Mouse (Mus musculus): ENCODE data around the gene Map1lc3b. TPM values are rescaled to one million over a fixed set of nuclear protein-coding genes. Genes with fewer than 3 reads are reported as not detected.

The Map1lc3b gene
- polyA plus RNA-seq, 1 experiment: 82.2 TPM

DNA sequence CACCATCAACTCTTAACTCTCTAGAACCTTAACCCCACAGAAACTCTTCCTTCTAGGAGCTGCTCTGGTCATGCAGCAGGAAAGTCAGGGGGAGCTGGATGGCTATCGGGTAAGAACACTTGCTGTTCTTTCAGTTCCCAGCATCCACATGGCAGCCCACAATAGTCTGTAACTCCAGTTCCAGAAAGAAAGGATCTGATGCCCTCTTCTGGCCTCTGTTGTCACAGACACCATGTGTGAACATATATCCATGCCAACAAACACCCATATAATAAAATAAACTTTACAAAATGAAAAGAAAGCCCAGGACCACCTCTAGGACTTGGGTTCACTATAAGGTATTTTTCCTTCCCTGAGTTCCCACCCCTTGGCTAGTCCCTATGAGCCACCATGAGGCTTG is 31.7 kb downstream of the Map1lc3b start:
- Histone ChIP-seq H3K4me3 (ENCODE audit: low read depth, low read length) (no peak overlapping the region), H3K4me1 (ENCODE audit: control insufficient read depth, insufficient read depth, insufficient read length, low read length) (peaks cover 25% of the 10 kb centered on the region), H3K36me3 (ENCODE audit: control insufficient read depth, insufficient read depth, low read length) (peaks cover 8% of the 10 kb centered on the region; the same call in 1 of the 2 replicates), H3K27me3 (ENCODE audit: control insufficient read depth, insufficient read depth, low read length) (no peaks in the 10 kb centered on the region), H3K27ac (ENCODE audit: insufficient read depth, low read depth, low read length) (no peak overlapping the region)
- no peak for TF ChIP-seq CTCF (IDR thresholded peaks at IDR 0.05; ENCODE audit: extremely low read depth, insufficient read length, insufficient replicate concordance, low read depth, low read length)
- TF ChIP-seq POLR2A (IDR thresholded peaks at IDR 0.05; ENCODE audit: low read depth, low read length): no peak
- WGBS: 74% methylated on average over 1 of the region's 1 CpGs

DNA sequence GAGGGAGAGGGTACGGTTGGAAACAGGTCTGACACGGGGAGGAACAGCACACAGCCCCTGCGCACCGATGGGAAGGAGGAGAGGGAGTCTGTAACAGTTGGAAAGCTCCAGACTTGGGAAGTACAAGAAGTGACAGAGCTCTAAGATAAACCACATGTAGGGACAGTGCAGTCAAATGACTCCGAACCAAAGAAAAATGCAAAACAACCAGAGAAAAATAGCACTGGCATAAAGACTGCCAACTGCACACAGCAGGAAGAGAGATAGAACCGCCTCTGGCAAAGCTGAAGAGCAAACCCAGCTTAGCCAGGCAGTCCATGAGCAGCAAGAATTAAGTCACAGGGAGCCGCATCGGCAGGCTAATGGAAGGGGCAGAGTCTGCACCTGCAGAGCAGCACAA is 32.9 kb downstream of the Map1lc3b start:
- Histone ChIP-seq H3K36me3 (ENCODE audit: control insufficient read depth, insufficient read depth, low read length) (peaks cover 10% of the 10 kb centered on the region), H3K4me1 (ENCODE audit: control insufficient read depth, insufficient read depth, insufficient read length, low read length) (peaks cover 25% of the 10 kb centered on the region), H3K4me3 (ENCODE audit: low read depth, low read length) (no peak overlapping the region), H3K27me3 (ENCODE audit: control insufficient read depth, insufficient read depth, low read length) (no peaks in the 10 kb centered on the region), H3K27ac (ENCODE audit: insufficient read depth, low read depth, low read length) (no peak overlapping the region)
- WGBS: 88% methylated on average over 8 of the region's 8 CpGs
- TF ChIP-seq CTCF (IDR thresholded peaks at IDR 0.05; ENCODE audit: extremely low read depth, insufficient read length, insufficient replicate concordance, low read depth, low read length): no peak
- TF ChIP-seq POLR2A (IDR thresholded peaks at IDR 0.05; ENCODE audit: low read depth, low read length): no peak

DNA sequence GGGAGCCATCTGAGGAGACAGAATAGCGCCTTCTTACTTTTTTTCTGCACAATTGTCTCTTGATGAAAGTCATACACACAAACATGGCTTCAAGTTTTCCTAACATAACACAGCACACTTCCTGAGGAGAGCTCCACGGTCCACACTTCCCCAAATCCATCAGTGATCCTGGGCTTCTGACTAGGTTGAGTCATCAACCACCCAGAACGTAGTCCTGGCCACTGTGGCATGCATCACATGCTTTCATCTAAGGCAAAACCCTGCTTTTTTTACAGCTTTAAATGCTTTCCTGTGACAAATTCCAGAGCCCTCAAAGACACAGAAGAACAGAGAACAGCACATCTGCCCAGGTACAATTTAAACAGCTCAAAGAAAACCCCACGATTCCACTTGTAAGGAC is 38.5 kb downstream of the Map1lc3b start:
- Histone ChIP-seq H3K36me3 (ENCODE audit: control insufficient read depth, insufficient read depth, low read length) (peaks cover 12% of the 10 kb centered on the region), H3K4me3 (ENCODE audit: low read depth, low read length) (no peak overlapping the region), H3K27ac (ENCODE audit: insufficient read depth, low read depth, low read length) (no peak overlapping the region), H3K27me3 (ENCODE audit: control insufficient read depth, insufficient read depth, low read length) (no peaks in the 10 kb centered on the region), H3K4me1 (ENCODE audit: control insufficient read depth, insufficient read depth, insufficient read length, low read length) (peaks cover 9% of the 10 kb centered on the region; the same call in 1 of the 2 replicates)
- 86% methylated on average over 4 of the region's 4 CpGs for WGBS
- TF ChIP-seq CTCF (IDR thresholded peaks at IDR 0.05; ENCODE audit: extremely low read depth, insufficient read length, insufficient replicate concordance, low read depth, low read length): no peak
- TF ChIP-seq POLR2A (IDR thresholded peaks at IDR 0.05; ENCODE audit: low read depth, low read length): no peak

DNA sequence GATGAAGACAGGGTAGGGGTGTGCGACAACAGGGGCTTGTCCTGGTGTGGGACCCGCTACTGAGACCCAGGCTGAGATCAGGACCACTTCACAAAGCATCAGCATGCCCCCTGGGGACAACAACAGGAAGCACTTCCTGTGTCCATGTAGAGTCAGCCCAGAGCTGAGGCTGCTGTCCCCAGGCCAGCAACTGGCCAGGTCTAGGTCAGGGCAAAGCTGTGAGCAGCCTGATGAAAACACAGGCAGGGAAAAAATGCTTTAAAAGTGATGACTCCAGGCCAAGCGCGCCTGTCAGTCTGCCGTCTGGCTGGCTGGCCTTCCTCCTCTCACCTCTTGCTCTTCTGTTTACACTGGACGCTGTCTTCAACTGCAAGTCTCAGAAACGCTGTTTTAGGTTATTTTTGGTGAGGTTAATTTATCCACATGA is 41.5 kb downstream of the Map1lc3b start:
- TF ChIP-seq POLR2A (IDR thresholded peaks at IDR 0.05; ENCODE audit: low read depth, low read length) (no peak), CTCF (IDR thresholded peaks at IDR 0.05; ENCODE audit: extremely low read depth, insufficient read length, insufficient replicate concordance, low read depth, low read length) (no peak)
- WGBS: 72% methylated on average over 7 of the region's 7 CpGs
- Histone ChIP-seq H3K4me3 (ENCODE audit: low read depth, low read length) (no peak overlapping the region), H3K27ac (ENCODE audit: insufficient read depth, low read depth, low read length) (peak overlapping the region; percentile 19; the same call in 1 of the 2 replicates), H3K27me3 (ENCODE audit: control insufficient read depth, insufficient read depth, low read length) (no peaks in the 10 kb centered on the region), H3K4me1 (ENCODE audit: control insufficient read depth, insufficient read depth, insufficient read length, low read length) (peaks cover 14% of the 10 kb centered on the region), H3K36me3 (ENCODE audit: control insufficient read depth, insufficient read depth, low read length) (peaks cover 12% of the 10 kb centered on the region)

DNA sequence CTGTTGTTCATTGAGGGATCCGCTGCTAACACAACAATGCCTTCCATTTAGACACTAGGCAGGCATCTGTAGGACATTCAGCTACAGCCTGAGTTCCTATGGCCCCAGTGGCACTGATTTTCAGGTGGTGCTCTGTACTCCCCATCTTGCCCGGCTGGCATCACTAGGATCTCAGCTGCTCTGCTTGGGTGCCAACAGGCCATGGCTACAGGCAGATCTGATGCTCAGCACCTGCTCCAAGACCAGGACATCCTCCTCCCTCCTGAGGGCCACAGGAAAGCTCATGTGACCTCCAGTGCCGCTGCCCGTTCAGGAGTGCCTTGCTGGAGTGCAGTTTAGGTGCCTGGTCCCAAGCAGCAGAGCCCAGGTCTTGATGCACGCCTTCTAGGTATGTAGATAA is 42.2 kb downstream of the Map1lc3b start:
- TF ChIP-seq POLR2A (IDR thresholded peaks at IDR 0.05; ENCODE audit: low read depth, low read length): no peak
- TF ChIP-seq CTCF (IDR thresholded peaks at IDR 0.05; ENCODE audit: extremely low read depth, insufficient read length, insufficient replicate concordance, low read depth, low read length): no peak
- Histone ChIP-seq H3K27me3 (ENCODE audit: control insufficient read depth, insufficient read depth, low read length) (no peaks in the 10 kb centered on the region), H3K27ac (ENCODE audit: insufficient read depth, low read depth, low read length) (peak overlapping the region; percentile 19), H3K36me3 (ENCODE audit: control insufficient read depth, insufficient read depth, low read length) (peaks cover 10% of the 10 kb centered on the region), H3K4me1 (ENCODE audit: control insufficient read depth, insufficient read depth, insufficient read length, low read length) (peaks cover 14% of the 10 kb centered on the region), H3K4me3 (ENCODE audit: low read depth, low read length) (no peak overlapping the region)
- WGBS: 70% methylated on average over 5 of the region's 5 CpGs

DNA sequence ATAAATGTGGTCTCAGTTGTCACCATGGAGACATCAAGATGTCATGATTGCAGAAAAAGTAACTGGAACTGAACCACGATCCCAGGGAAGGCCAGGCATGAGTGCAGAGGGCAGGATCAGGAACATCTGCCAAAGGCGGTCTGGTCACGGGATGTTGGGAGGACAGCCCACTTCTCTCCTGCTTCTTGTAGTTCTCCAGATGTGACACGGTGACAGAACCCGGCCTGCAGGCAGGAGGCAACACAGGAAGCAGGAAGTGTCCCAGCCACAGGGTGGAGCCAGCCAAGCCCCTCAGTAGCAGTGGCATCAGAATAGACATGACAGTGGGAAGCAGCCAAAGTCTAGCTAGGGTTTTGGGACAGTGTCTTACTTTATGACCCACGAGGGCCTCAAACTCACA is 45.4 kb downstream of the Map1lc3b start:
- TF ChIP-seq CTCF (IDR thresholded peaks at IDR 0.05; ENCODE audit: extremely low read depth, insufficient read length, insufficient replicate concordance, low read depth, low read length) (no peak), POLR2A (IDR thresholded peaks at IDR 0.05; ENCODE audit: low read depth, low read length) (no peak)
- Histone ChIP-seq H3K27me3 (ENCODE audit: control insufficient read depth, insufficient read depth, low read length) (no peaks in the 10 kb centered on the region), H3K36me3 (ENCODE audit: control insufficient read depth, insufficient read depth, low read length) (no peaks in the 10 kb centered on the region), H3K27ac (ENCODE audit: insufficient read depth, low read depth, low read length) (no peak overlapping the region), H3K4me3 (ENCODE audit: low read depth, low read length) (no peak overlapping the region), H3K4me1 (ENCODE audit: control insufficient read depth, insufficient read depth, insufficient read length, low read length) (peaks cover 14% of the 10 kb centered on the region)
- 50% methylated on average over 6 of the region's 6 CpGs for WGBS

DNA sequence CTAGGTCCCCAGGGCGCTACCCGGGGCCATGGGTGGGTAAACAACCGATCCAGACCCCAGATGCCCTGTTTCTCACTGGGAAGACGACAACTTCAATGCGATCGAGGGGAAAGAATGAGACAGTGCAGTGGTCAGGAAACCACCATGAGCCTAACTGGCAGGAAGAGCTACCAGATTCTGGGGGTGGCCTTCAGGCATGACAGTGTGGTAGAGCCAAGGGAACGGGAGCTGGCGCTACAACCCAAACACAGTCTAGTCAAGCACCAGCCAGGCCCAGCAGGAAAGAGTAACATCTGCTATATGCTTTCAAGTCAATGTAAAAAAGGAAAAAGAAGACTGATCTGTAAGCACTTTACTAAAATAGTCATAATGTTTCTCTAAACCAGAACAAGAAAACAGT is 46.0 kb downstream of the Map1lc3b start:
- Histone ChIP-seq H3K4me3 (ENCODE audit: low read depth, low read length) (no peak overlapping the region), H3K27ac (ENCODE audit: insufficient read depth, low read depth, low read length) (no peak overlapping the region), H3K27me3 (ENCODE audit: control insufficient read depth, insufficient read depth, low read length) (no peaks in the 10 kb centered on the region), H3K4me1 (ENCODE audit: control insufficient read depth, insufficient read depth, insufficient read length, low read length) (peaks cover 14% of the 10 kb centered on the region), H3K36me3 (ENCODE audit: control insufficient read depth, insufficient read depth, low read length) (no peaks in the 10 kb centered on the region)
- TF ChIP-seq POLR2A (IDR thresholded peaks at IDR 0.05; ENCODE audit: low read depth, low read length): no peak
- no peak for TF ChIP-seq CTCF (IDR thresholded peaks at IDR 0.05; ENCODE audit: extremely low read depth, insufficient read length, insufficient replicate concordance, low read depth, low read length)
- 73% methylated on average over 8 of the region's 8 CpGs for WGBS
